Mouse (Mus musculus): Measurements from ENCODE around the gene Smpd1.

GRCm38 (mm10) chr7:105568988-105569471, 14.9 kb downstream of the Smpd1 start:
- TF ChIP-seq CTCF (IDR thresholded peaks at IDR 0.05; ENCODE audit: low read depth) (no peak), EP300 (IDR thresholded peaks at IDR 0.05; ENCODE audit: low read depth) (no peak)

Data from heart, postnatal 0 days (tissue).